Mouse (Mus musculus): ENCODE measurements around the gene Impad1. TPM values are rescaled to one million over a fixed set of nuclear protein-coding genes. Genes with fewer than 3 reads are reported as not detected.

The Impad1 gene
- total RNA-seq (2023; ENCODE audit: inconsistent age) = 6.9 to 8.0 TPM (median 7.3 TPM) in 4 replicates

GRCm38 (mm10) chr4:4792992-4793834 lies at the start of gene Impad1:
Impad1 (minus strand) TSS chr4:4793355.

